Mouse (Mus musculus): ENCODE results near the gene Shc3. TPM values are rescaled to one million over a fixed set of nuclear protein-coding genes. Genes with fewer than 3 reads are reported as not detected.

Shc3 gene
- polyA plus RNA-seq, 1 experiment from 2014 or later, result 0.52 TPM

GRCm38 (mm10) chr13:51384899-51385298, 184.3 kb downstream of the Shc3 start:
- DNase-seq (ENCODE audit: low spot score), result no peak

- DNase-seq (ENCODE audit: low spot score), result no peak
These were observed 187.7 kb downstream of the Shc3 start for GRCm38 (mm10) chr13:51381498-51381897.

Other genes with a start within 250 kb of the Shc3 start
- gene S1pr3, start 160.8 kb downstream of the Shc3 start, polyA plus RNA-seq (2015; fragmentation: Nextera tagmentation; extraction: Ambion mirVana), result 26.3 and 30.3 TPM in 2 replicates
- 376 and 390 TPM in 2 replicates for gene Cks2, start 75.8 kb upstream of the Shc3 start, polyA plus RNA-seq (2015; fragmentation: Nextera tagmentation; extraction: Ambion mirVana)
- gene Secisbp2, start 82.3 kb upstream of the Shc3 start, polyA plus RNA-seq (2015; fragmentation: Nextera tagmentation; extraction: Ambion mirVana), result 57.4 and 62.7 TPM in 2 replicates
- 55.9 and 58.5 TPM in 2 replicates for gene Sema4d, start 224.3 kb upstream of the Shc3 start, polyA plus RNA-seq (2015; fragmentation: Nextera tagmentation; extraction: Ambion mirVana)

Data from thymus, postnatal 0 days (tissue).